In genomic region chr6:29170952-29171388, GRCm38 (mm10) we compare ENCODE assay signal across 7 mouse cellular contexts. TPM values are rescaled to one million over a fixed set of nuclear protein-coding genes. Genes with fewer than 3 reads are reported as not detected.
DNase-seq lines count a peak whose midpoint lies in the region; ATAC-seq lines count a peak whose summit lies in the region.

No protein-coding gene starts in this region.

- peak overlapping the region; percentile 56 for H3K9ac ChIP-seq in intestine, embryonic 15.5 days

- H3K4me3 ChIP-seq in intestine, embryonic 15.5 days (replicated peaks): peak overlapping the region; percentile 53
- H3K4me3 ChIP-seq in midbrain, embryonic 10.5 days: peak overlapping the region; percentile 69

- H3K27me3 ChIP-seq in intestine, embryonic 15.5 days (replicated peaks): peaks cover 71% of the 10 kb centered on the region
- peaks cover 96% of the 10 kb centered on the region for H3K27me3 ChIP-seq in midbrain, embryonic 10.5 days (ENCODE audit: low read depth, poor library complexity, severe bottlenecking)

- H3K4me1 ChIP-seq in intestine, embryonic 15.5 days (replicated peaks): peaks cover 17% of the 10 kb centered on the region
- peaks cover 36% of the 10 kb centered on the region for H3K4me1 ChIP-seq in midbrain, embryonic 10.5 days

- no peaks in the 10 kb centered on the region for H3K9me3 ChIP-seq in intestine, embryonic 15.5 days
- no peaks in the 10 kb centered on the region for H3K9me3 ChIP-seq in midbrain, embryonic 10.5 days (replicated peaks)

- H3K36me3 ChIP-seq in intestine, embryonic 15.5 days: no peaks in the 10 kb centered on the region
- H3K36me3 ChIP-seq in midbrain, embryonic 10.5 days: no peaks in the 10 kb centered on the region

- no peak overlapping the region for H3K27ac ChIP-seq in intestine, embryonic 15.5 days
- H3K27ac ChIP-seq in midbrain, embryonic 10.5 days (replicated peaks): peak overlapping the region; percentile 84

- WGBS in intestine, embryonic 15.5 days: under 1% methylated on average over 40 of the region's 40 CpGs
- 0% methylated on average over 36 of the region's 40 CpGs for WGBS in midbrain, embryonic 10.5 days

- peak overlapping the region; percentile 100 for H3K4me2 ChIP-seq in intestine, embryonic 15.5 days (replicated peaks)

- ATAC-seq in intestine, embryonic 15.5 days: peak; percentile 80

- peak; percentile 53 for DNase-seq in adrenal gland, adult 8-10 months
- DNase-seq in embryo, embryonic 11 days: peak; percentile 93
- DNase-seq in gastrocnemius, postnatal 4 days (ENCODE audit: low spot score in 2 of 2): peak; percentile 73 to 80
- peak; percentile 75 to 76 for DNase-seq in left cerebral cortex, postnatal 36 days (ENCODE audit: low spot score in 2 of 2)
- DNase-seq in midbrain, embryonic 10.5 days (ENCODE audit: low spot score): peak; percentile 92
- DNase-seq in right cerebral cortex, postnatal 4 days: peak; percentile 78

- intact Hi-C loops in left cerebral cortex, postnatal 36 days (cut with DNase I): no loop called here

RNA-seq across cellular contexts. Expression of gene Rbm28, which starts 6.2 kb away (rescaled TPM):
- total RNA-seq in adrenal gland, adult 8-10 months (2022): 10 to 100 TPM; 30.2 to 40.2 (median 35.0) TPM
- total RNA-seq in gastrocnemius, postnatal 4 days (2021): 10 to 100 TPM; 20.6 to 21.7 TPM
- polyA plus RNA-seq in intestine, embryonic 15.5 days (2015; fragmentation: Nextera tagmentation; extraction: Ambion mirVana): 24.9 and 28.4 TPM in 2 replicates
- 10 to 100 TPM; 32.1 to 57.4 TPM for total RNA-seq in left cerebral cortex, postnatal 36 days (2021)
- polyA plus RNA-seq in midbrain, embryonic 10.5 days (2016; fragmentation: Nextera tagmentation; extraction: Ambion mirVana): 51.6 and 54.9 TPM in 2 replicates

RNA-seq across cellular contexts. Expression of gene Prrt4, which starts 8.4 kb away (rescaled TPM):
- total RNA-seq in adrenal gland, adult 8-10 months (2022): 1 to 10 TPM; 3.0 to 8.9 (median 4.8) TPM
- total RNA-seq in gastrocnemius, postnatal 4 days (2021): 1 to 10 TPM; 1.0 to 1.4 TPM
- 0.40 and 0.50 TPM in 2 replicates for polyA plus RNA-seq in intestine, embryonic 15.5 days (2015; fragmentation: Nextera tagmentation; extraction: Ambion mirVana)
- 1 to 10 TPM; 2.9 to 3.1 TPM for total RNA-seq in left cerebral cortex, postnatal 36 days (2021)
- 0.83 and 1.1 TPM in 2 replicates for polyA plus RNA-seq in midbrain, embryonic 10.5 days (2016; fragmentation: Nextera tagmentation; extraction: Ambion mirVana)

RNA-seq across cellular contexts. Expression of gene Impdh1, which starts 45.2 kb away (rescaled TPM):
- 10 to 100 TPM; 46.9 to 67.5 (median 53.0) TPM for total RNA-seq in adrenal gland, adult 8-10 months (2022)
- total RNA-seq in gastrocnemius, postnatal 4 days (2021): 10 to 100 TPM; 25.3 to 29.8 TPM
- 44.7 and 44.8 TPM in 2 replicates for polyA plus RNA-seq in intestine, embryonic 15.5 days (2015; fragmentation: Nextera tagmentation; extraction: Ambion mirVana)
- 10 to 100 TPM; 63.5 to 69.7 TPM for total RNA-seq in left cerebral cortex, postnatal 36 days (2021)
- polyA plus RNA-seq in midbrain, embryonic 10.5 days (2016; fragmentation: Nextera tagmentation; extraction: Ambion mirVana): 45.6 and 53.5 TPM in 2 replicates
